Mouse (Mus musculus) splenic B cell, adult 2 months (primary cell): ENCODE measurements at regions not wholly inside any gene's neighbourhood (a gene's known extent, or its start where the extent isn't known, plus 50 kb on each side); places are given as distances from the start of the nearest gene placed in this dataset.

Experiments
- DNase-seq: peaks from one replicate; pipeline ENCODE4 v3.0.0-alpha.2; 2011; ENCODE audit warnings: low read depth, low spot score
- H3K27me3 ChIP-seq: 2 replicates; pipeline ENCODE4 v1.6.1; 2012; ENCODE audit warnings: mild to moderate bottlenecking, low read length, moderate library complexity, mixed read lengths; ENCODE audit not compliant: control insufficient read depth, poor library complexity, insufficient read depth, severe bottlenecking
- H3K36me3 ChIP-seq: 2 replicates; pipeline ENCODE4 v1.6.1; 2012; ENCODE audit warnings: mild to moderate bottlenecking, low read length, moderate library complexity, mixed read lengths; ENCODE audit not compliant: control insufficient read depth, poor library complexity, insufficient read depth, severe bottlenecking

GRCm38 (mm10) chr1:154003669-154004068 is 103.6 kb upstream of the Teddm2 start:
- peak; percentile 8 for DNase-seq
- Histone ChIP-seq H3K36me3 (no peaks in the 10 kb centered on the region), H3K27me3 (no peaks in the 10 kb centered on the region)

DNA sequence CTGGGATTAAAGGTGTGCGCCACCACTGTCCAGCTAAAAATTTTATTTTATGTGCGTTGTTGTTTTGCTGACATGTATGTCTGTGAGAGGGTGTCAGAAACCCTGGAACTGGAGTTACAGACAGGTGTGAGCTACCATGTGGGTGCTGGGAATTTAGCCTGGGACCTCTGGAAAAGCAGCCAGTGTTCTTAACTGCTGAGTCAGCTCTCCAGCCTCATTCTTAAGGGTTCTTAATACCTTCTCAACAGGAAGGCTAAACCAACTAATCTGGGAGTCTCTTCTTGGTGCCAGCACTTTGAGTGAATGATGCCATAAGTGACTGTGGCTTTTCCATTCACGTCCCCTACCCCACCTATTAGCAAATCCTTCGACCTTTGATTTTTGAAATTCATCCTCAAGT is 104.6 kb upstream of the Teddm2 start:
- no peak for DNase-seq
- Histone ChIP-seq H3K36me3 (no peaks in the 10 kb centered on the region), H3K27me3 (no peaks in the 10 kb centered on the region)

DNA sequence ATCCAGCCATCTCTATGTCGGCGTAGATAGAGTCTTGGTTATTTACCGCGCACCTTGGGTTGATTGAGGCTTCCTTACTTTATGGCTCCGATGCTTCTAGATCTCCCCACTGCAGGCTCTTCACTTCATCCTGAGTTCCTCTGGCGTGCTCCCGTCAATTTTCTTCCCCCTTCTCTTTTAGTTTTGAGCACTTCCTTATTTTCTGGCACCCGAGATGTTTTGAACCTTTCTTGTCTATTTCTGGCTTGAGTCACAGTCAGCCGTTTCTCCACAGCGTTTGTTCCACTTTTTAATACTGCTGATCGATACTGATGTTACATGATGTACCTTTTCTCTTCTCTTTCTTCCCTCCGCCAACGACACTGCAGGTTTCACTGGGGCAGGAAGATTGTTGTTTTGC is 106.0 kb upstream of the Teddm2 start:
- no peak for DNase-seq
- H3K27me3 ChIP-seq, result no peaks in the 10 kb centered on the region
- no peaks in the 10 kb centered on the region for H3K36me3 ChIP-seq

DNA sequence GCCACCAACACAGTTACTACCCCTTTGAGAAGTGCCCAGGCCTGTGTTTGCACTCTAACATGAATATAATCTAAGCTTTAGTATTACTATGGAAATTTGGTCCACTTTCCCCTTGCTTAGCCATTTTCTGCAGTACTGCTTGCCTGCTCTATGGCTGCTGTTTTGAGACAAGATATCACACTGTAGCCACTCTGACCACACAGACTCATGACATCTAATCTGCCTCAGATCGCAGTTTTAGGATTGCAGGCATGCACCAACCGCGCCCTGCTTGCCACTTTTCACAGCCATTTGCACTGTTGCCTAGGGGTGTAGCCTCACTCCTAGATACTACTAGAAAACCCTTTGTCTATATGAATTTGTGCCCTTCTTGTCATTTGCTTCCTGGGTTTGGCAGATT is 107.4 kb upstream of the Teddm2 start:
- no peak for DNase-seq
- Histone ChIP-seq H3K27me3 (no peaks in the 10 kb centered on the region), H3K36me3 (no peaks in the 10 kb centered on the region)

DNA sequence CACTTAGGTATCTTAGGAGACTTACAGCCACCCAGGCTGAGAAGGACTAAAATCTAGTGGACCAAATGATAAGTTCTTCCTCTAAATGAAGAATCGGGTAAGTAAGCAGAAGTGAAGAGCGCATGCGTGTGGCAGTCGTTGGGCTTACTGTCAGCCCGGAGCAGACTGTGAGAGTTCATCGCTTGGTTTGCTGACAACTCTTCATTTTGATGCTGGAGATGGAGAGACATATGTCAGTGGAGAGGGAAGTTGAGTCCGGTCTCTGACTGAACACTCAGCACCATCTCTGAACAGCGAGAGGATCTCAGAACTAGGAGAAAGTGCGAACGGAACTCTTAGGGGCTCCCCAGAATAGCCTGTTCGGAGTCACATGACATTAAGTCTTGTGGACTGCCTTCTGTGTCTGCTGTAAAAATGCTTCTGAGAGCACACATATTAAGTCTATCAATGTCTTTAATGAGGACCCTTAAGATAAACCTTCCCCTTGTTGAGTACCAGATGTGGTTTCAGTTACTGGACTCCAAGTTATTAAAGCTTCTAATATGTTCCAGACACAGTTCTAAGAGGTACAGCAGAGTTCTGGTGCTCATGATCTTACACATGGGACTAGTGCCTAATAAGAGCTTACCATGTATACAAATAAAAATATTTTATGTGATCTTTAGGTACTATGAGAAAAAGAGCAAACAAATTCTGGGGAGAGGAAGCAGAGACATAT is 108.7 kb upstream of the Teddm2 start:
- DNase-seq, result peak; percentile 7
- Histone ChIP-seq H3K27me3 (no peaks in the 10 kb centered on the region), H3K36me3 (no peaks in the 10 kb centered on the region)

DNA sequence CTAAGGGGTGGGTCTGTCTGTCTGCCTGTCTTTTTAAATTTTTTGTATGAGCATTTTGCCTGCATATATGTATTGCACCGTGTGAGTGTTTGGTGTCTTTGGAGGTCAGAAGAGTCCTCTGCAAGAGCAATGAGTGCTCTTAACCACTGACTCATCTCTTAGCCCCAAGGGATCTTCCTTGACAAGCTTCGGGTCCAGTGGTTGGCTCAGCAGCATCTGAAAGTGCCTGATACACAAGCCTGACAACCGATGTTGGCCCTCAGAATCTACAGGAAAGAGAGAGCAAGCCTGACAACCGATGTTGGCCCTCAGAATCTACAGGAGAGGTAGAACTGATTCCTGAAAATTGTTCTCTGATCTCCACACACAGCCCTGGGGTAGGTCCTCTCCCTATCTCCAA is 110.7 kb upstream of the Teddm2 start:
- DNase-seq, result no peak
- Histone ChIP-seq H3K27me3 (no peaks in the 10 kb centered on the region), H3K36me3 (no peaks in the 10 kb centered on the region)

DNA sequence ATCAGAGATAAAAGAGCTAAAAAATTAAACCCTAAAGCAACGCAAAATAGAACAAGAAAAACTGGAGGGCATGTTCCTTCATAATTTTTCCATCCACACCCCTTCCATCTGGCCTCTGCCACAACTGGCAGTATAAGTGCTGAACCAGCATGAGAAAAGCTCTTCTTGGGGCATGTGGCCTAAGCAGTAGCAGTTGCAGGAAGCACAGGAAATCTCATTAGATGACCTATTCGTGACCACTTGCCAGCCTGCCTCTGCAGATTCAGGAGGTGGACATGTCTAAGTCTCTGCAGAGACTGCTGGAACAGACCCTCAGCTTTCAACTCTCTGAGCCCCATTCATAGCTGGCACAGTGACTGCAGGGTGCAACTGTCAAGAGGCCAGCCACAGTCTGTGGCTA is 116.5 kb upstream of the Teddm2 start:
- H3K27me3 ChIP-seq, result no peaks in the 10 kb centered on the region
- DNase-seq, result no peak
- H3K36me3 ChIP-seq, result no peaks in the 10 kb centered on the region

DNA sequence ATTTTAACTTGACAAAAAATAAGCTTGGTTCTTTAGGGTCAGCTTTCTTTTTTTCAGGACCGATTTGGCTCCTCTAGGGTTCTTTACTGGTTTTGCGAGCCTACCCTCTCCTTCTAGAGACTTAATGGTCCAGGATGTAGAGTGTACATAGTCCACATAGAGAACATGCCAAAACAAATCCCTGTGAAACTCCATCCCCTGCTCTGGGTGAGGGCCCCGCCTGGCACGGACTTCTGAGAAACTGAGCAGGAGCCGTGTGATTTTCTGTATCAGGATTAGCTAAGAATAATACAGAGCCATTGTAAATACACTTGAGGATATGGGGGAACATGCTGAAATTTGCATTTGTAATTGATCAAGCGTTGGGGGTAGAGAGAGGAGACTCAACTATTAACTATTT is 118.2 kb upstream of the Teddm2 start:
- Histone ChIP-seq H3K36me3 (no peaks in the 10 kb centered on the region), H3K27me3 (no peaks in the 10 kb centered on the region)
- DNase-seq, result no peak

GRCm38 (mm10) chr1:154024301-154024700 is 124.3 kb upstream of the Teddm2 start:
- no peaks in the 10 kb centered on the region for H3K27me3 ChIP-seq
- no peaks in the 10 kb centered on the region for H3K36me3 ChIP-seq
- DNase-seq, result no peak

GRCm38 (mm10) chr1:154027303-154027702 is 127.3 kb upstream of the Teddm2 start:
- DNase-seq, result no peak
- Histone ChIP-seq H3K27me3 (no peaks in the 10 kb centered on the region), H3K36me3 (no peaks in the 10 kb centered on the region)

DNA sequence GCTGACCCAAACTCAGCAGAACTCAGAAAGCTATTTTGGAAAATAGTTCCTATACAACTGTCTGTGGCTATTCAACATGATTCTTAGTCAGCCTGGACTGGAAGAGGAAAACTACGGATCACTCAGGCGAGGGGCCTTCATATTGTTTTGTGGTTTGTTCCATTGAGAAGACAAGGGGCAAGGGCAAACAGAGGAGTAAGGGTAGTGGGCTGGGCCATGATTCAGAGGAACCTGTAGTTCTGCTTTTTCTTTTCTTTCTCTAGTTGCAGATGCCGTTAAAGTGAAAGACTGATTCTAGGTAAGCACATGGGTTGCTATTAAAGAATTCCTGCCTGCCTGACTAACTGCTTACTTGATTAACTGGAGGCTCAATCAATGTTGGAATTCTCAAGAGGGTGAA is 129.8 kb upstream of the Teddm2 start:
- no peak for DNase-seq
- H3K36me3 ChIP-seq, result no peaks in the 10 kb centered on the region
- H3K27me3 ChIP-seq, result no peaks in the 10 kb centered on the region

GRCm38 (mm10) chr1:154032669-154033099 is 132.7 kb upstream of the Teddm2 start:
- Histone ChIP-seq H3K36me3 (no peaks in the 10 kb centered on the region), H3K27me3 (no peaks in the 10 kb centered on the region)
- peak; percentile 19 for DNase-seq

DNA sequence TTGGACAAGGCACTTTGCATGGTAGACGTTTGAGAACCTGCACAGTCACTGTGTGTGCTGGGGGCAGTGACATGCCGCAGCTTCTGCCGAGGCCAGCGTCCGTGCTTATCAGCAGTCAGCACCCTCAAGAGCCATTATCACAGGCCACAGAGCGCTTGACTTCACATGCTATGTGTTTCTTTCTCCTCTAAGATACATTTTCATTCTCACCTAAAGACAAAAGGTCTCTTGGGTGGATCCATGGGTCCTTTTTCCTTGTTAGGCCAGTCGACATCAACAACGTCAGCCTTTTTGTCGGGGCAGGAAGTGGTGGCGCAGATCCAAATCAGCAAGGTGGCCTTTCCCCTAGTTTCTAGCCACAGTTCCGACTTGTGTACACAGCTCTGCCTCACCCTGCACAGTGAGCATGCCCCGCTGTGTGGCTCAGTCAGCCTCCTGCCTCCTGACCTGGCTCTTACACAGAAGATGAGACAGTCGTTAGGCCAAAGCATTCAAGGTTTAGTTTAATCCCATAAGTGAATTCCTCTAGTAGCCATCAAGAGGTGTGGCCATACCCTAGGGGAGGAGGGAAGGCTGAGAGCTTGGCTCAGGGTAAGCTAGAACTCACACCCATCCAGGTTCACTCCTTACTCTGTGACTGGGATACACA is 134.1 kb upstream of the Teddm2 start:
- no peak for DNase-seq
- H3K36me3 ChIP-seq, result no peaks in the 10 kb centered on the region
- no peaks in the 10 kb centered on the region for H3K27me3 ChIP-seq

DNA sequence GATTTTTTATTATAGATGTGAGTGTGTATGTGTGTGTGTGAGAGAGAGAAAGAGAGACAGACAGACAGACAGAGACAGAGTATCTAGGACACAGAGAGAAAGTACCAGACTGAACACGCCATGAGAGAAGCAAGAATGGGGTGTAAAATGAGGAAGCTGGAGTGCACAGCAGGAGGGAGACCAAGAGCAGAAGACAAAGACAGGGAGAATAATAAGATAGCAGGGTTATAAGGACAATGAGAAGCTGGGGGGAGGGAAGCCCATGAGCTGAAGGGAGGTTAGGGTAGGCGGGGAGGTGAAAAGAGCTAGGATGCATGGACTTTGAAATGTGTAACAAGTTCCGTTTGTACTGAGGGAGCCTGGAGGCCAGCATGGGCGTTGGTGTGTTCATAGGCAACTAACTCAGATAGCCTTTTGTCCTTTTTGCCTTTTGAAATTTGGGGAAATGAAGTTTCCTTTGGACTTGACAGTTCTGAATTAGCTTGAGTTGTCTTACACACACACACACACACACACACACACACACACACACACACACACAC is 136.8 kb upstream of the Teddm2 start:
- Histone ChIP-seq H3K27me3 (no peaks in the 10 kb centered on the region), H3K36me3 (no peaks in the 10 kb centered on the region)
- DNase-seq, result no peak

DNA sequence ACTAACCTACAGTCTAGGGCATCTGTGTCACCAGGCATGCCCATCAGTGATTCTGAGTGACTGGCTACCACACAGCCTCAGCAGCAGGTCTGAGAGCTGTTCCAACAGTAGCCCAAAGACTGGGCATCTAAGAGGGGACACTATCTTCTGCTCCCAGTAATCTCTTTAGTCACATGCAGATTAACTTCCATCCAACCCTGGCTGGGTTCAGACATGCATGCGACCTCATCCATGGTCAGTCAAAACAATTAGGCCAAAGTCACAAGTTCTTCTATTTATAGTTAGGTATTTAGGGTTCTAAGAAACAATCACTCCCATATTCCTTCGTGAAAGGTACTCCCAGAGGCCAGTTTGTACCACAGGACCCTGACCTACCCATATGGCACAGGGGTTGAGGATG is 138.2 kb upstream of the Teddm2 start:
- H3K27me3 ChIP-seq, result no peaks in the 10 kb centered on the region
- no peak for DNase-seq
- no peaks in the 10 kb centered on the region for H3K36me3 ChIP-seq
